Mouse (Mus musculus) olfactory bulb, adult 2 months (tissue): ENCODE data around the gene Ssr2.

Experiments
- CTCF ChIP-seq: fragments of 200-500 bp; IDR thresholded peaks from 2 replicates; pipeline ENCODE4 v1.5.1; 2012; ENCODE audit warnings: low read depth, mild to moderate bottlenecking, low read length, moderate library complexity; ENCODE audit not compliant: insufficient read depth
- POLR2A ChIP-seq: fragments of 200-500 bp; IDR thresholded peaks from 2 replicates; pipeline ENCODE4 v1.6.1; 2012; ENCODE audit warnings: mild to moderate bottlenecking, low read depth, low read length, moderate library complexity; ENCODE audit not compliant: insufficient read depth

DNA sequence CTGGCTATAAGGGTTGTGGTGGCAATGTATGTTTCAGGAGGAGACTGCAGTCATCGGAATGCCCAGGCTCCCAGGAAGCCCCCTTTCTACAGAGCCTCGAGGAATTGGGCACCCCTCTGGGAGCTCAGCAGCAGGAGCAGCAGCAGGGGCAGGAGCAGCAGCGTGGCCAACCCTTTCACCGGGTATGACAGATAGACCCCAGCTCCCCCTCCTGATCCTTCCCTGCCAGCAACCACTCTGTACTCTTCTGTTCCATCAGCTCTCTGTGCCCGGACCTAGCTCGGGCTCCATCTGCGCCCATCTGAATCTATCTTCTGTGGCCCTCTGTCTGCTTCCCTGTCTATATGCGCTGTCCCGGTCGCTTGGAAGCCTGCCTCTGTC, 32.1 kb downstream of the Ssr2 start:
- TF ChIP-seq CTCF (no peak), POLR2A (no peak)
